Comparison of ENCODE assay signal across 14 mouse cellular contexts in the genomic region with DNA sequence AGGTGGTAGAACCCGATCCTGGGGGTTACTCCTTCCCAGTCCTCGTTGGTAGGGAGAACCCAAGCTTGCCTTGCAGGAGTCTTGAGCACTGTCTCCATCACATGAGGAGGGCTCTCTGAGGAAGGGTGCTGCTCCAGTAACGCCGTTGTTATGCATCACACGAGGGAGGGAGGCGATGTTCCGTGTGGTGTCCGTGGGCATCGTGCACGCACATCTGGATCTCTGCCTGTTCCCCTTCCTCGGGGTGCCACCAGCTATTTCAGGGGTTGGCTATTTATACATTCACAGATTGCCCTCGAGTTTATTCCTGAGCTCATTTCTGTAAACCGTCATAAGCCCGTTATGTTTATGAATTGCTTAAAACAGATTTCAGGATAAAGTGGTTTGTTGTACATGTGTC. TPM values are rescaled to one million over a fixed set of nuclear protein-coding genes. Genes with fewer than 3 reads are reported as not detected.
"Had no signal": no experiment of that assay in that cellular context is flagged by ENCODE, and none has a peak within 500 bp of the region (broad histone marks: within the 10 kb centered on the region; RNA-seq: fewer than 3 reads in every experiment).

No protein-coding gene starts in this region.

- DNase-seq: kidney, adult 11 months; kidney, adult 9 months; kidney, postnatal 36 days; layer of hippocampus, adult 9-11 months; layer of hippocampus, postnatal 36 days; left cerebral cortex, postnatal 4 days; lung, adult 18-20 months; lung, postnatal 4 days; midbrain, embryonic 14.5 days; spleen, adult 18-20 months; thymus, adult 18-20 months; thymus, postnatal 14 days had no signal

RNA-seq across cellular contexts. Expression of gene Plekhs1, which starts 18.0 kb away (rescaled TPM):
- total RNA-seq: liver, adult 2 months had no signal
- polyA plus RNA-seq: midbrain, embryonic 10.5 days had no signal
